Mouse (Mus musculus): ENCODE results near the gene Hcn2. TPM values are rescaled to one million over a fixed set of nuclear protein-coding genes. Genes with fewer than 3 reads are reported as not detected.

Gene Hcn2
- polyA plus RNA-seq, 1 experiment from 2014 or later = 0.22 TPM

DNA sequence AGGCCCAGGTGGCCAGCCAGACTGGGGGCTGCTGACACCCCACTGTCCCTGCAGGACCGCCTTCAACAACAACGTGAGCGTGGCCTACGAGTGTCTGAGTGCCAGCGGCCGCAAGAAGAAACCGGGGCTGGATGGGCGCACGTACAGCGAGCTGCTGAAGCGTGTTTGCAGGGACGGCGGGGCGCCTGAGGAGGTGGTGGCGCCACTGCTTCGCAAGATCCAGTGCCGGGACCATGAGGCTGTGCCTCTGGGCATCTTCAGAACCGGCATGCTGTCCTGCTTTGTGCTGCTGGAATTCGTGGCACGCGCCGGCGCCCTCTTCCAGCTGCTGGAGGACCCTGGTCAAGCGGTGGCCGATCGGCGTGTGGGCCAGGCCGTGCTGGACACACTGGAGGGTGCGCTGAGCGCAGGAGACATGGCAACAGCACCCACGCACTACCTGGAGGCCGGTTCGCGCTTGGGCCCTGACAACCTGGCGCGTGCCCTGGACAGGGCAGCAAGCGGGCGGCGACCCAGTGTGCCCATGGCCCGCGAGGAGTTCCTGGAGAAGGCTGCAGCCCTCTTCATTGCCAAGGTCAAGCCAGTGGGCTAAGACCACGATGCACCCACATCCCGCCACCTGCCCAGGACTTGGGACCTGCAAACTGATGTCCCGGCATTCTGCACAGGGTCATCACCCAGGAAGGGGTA is 40.9 kb upstream of the Hcn2 start:
- WGBS = 55% methylated on average over 44 of the region's 44 CpGs

DNA sequence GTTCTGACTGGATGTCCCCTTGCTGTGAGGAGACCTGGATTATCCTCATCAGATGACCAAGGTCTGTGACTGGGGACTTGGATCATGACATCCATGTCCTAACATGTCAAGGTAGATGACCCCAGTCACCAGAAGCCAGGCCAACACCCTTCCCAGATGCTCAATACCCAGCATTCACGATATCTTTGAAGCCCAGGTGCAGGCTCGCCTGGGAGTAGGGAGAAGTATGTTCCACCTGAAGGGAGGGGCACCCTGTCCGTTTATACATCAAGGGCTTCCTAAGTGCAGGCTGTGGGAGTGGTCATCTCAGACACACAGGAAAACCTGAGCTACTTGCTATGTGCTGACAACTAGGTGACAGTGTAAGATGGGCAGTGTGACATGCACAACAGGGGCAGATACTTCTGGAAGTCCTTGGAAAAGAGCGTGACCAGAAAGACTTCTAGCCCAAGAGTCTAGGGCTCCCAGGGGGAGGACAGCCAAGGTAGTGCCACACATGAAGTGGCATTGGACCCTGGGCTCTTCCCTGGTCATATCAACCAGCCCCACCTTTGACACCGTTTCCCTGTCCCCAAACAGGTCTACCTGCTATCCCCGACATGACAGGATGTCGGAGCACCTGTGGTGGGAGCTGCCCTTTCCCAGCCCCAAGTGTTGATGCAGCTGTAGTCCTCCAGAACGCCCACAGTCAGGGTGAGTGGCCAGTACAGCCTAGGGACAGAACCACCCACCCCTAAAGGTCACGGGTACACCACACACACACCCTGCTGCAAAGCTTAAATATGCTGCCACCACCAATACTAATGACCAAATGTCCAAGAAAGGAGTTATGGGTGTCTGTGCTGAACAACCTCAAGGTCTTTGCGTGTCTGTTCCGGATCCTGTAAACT is 35.6 kb upstream of the Hcn2 start:
- no peak for DNase-seq (ENCODE audit: low spot score, missing footprints)
- H3K9ac ChIP-seq (ENCODE audit: low read length) = peak overlapping the region; percentile 41
- H3K27ac ChIP-seq (ENCODE audit: low read depth, low read length) = peak overlapping the region; percentile 25
- no peaks in the 10 kb centered on the region for H3K27me3 ChIP-seq (ENCODE audit: control insufficient read depth, insufficient read depth, low read length)
- peak; percentile 41 for ATAC-seq (ENCODE audit: low FRiP score)
- peaks cover 8% of the 10 kb centered on the region for H3K36me3 ChIP-seq (ENCODE audit: control insufficient read depth, insufficient read depth, low read length)
- H3K4me1 ChIP-seq (ENCODE audit: control insufficient read depth, insufficient read depth, low read length) = peaks cover 17% of the 10 kb centered on the region
- H3K9me3 ChIP-seq (ENCODE audit: control insufficient read depth, low read length) = no peaks in the 10 kb centered on the region
- 41% methylated on average over 11 of the region's 11 CpGs for WGBS
- H3K4me2 ChIP-seq = peak overlapping the region; percentile 54
- peak overlapping the region; percentile 83 for H3K4me3 ChIP-seq (ENCODE audit: low read depth, low read length)

More for the DNA sequence above, 40.9 kb upstream of the Hcn2 start:
- H3K36me3 ChIP-seq (ENCODE audit: control insufficient read depth, insufficient read depth, low read length) = no peaks in the 10 kb centered on the region
- no peaks in the 10 kb centered on the region for H3K9me3 ChIP-seq (ENCODE audit: control insufficient read depth, low read length)
- H3K4me1 ChIP-seq (ENCODE audit: control insufficient read depth, insufficient read depth, low read length) = peaks cover 7% of the 10 kb centered on the region
- no peak for ATAC-seq (ENCODE audit: low FRiP score)
- H3K9ac ChIP-seq (ENCODE audit: low read length) = no peak overlapping the region
- no peak overlapping the region for H3K27ac ChIP-seq (ENCODE audit: low read depth, low read length)
- DNase-seq (ENCODE audit: low spot score, missing footprints) = no peak
- H3K4me3 ChIP-seq (ENCODE audit: low read depth, low read length) = no peak overlapping the region
- no peaks in the 10 kb centered on the region for H3K27me3 ChIP-seq (ENCODE audit: control insufficient read depth, insufficient read depth, low read length)
- H3K4me2 ChIP-seq = no peak overlapping the region

DNA sequence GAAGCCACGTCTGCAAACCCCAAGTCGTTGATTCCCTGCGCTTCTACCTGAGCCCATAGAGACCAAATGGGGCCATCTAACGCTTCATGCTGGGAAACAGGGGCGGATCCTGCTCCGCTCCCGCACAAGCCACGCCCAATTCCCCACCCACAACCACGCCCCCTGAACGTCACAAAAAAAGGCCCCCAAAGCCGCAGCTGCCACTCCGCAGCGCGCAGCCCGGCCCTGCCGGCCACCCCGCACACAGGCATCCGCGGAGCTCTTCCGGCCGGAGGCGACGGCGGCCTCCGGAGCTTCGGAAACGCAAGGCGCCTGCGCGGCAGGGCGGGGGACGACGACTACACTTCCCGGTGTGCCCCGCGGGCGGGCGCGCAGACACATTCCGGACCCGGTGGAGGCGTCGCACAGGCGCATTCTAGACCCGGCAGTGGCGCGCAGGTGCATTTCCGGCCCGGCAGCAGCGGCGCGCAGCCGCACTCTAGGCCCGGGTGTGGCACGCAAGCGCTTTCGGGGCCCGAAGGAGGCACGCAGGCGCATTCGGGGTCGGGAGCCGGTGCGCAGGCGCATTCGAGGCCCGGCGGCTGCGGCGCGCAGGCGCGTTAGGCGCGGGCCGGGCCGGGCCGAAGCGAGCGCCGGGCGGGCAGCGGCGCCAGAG is 34.7 kb upstream of the Hcn2 start, which contains the start of gene Cdc34:
Cdc34 (plus strand) TSS at position 605 of the 655 bp plus-strand sequence.
- peaks cover 16% of the 10 kb centered on the region for H3K36me3 ChIP-seq (ENCODE audit: control insufficient read depth, insufficient read depth, low read length)
- H3K9me3 ChIP-seq (ENCODE audit: control insufficient read depth, low read length) = no peaks in the 10 kb centered on the region
- H3K27ac ChIP-seq (ENCODE audit: low read depth, low read length) = peak within 1 kb of the TSS; percentile 33
- WGBS = under 1% methylated on average over 72 of the region's 84 CpGs
- peak within 1 kb of the TSS; percentile 78 for H3K9ac ChIP-seq (ENCODE audit: low read length)
- peak within 1 kb of the TSS; percentile 83 for H3K4me3 ChIP-seq (ENCODE audit: low read depth, low read length)
- H3K4me2 ChIP-seq = peak within 1 kb of the TSS; percentile 54
- ATAC-seq (ENCODE audit: low FRiP score) (peak; percentile 95), DNase-seq (ENCODE audit: low spot score, missing footprints) (peak; percentile 100)
- H3K4me1 ChIP-seq (ENCODE audit: control insufficient read depth, insufficient read depth, low read length) = peaks cover 17% of the 10 kb centered on the region
- no peaks in the 10 kb centered on the region for H3K27me3 ChIP-seq (ENCODE audit: control insufficient read depth, insufficient read depth, low read length)

DNA sequence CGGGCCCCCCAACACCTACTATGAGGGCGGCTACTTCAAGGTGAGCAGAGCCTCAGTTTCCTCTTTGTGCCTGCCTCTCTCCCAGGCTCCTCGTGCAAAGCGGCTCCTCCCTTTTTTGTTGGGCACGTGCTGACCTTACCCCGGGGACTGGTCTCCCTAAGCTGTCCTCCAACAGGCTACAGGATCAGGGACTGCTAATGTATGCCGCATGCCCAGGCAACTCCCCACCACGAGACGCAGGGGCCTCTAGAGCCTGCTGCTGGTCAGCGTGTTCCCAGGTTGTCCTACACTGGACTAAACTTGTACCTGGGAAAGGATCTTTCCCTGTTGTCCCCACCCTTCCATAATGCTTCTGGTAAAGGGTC is 33.9 kb upstream of the Hcn2 start:
- WGBS = 0% methylated on average over 10 of the region's 10 CpGs
- H3K9ac ChIP-seq (ENCODE audit: low read length) = peak overlapping the region; percentile 78
- H3K4me1 ChIP-seq (ENCODE audit: control insufficient read depth, insufficient read depth, low read length) = peaks cover 17% of the 10 kb centered on the region
- peak overlapping the region; percentile 53 for H3K4me2 ChIP-seq
- no peaks in the 10 kb centered on the region for H3K9me3 ChIP-seq (ENCODE audit: control insufficient read depth, low read length)
- H3K27ac ChIP-seq (ENCODE audit: low read depth, low read length) = no peak overlapping the region; the same call in 1 of the 2 replicates
- peak; percentile 90 for DNase-seq (ENCODE audit: low spot score, missing footprints)
- no peaks in the 10 kb centered on the region for H3K27me3 ChIP-seq (ENCODE audit: control insufficient read depth, insufficient read depth, low read length)
- ATAC-seq (ENCODE audit: low FRiP score) = peak; percentile 6
- H3K36me3 ChIP-seq (ENCODE audit: control insufficient read depth, insufficient read depth, low read length) = peaks cover 22% of the 10 kb centered on the region
- peak overlapping the region; percentile 83 for H3K4me3 ChIP-seq (ENCODE audit: low read depth, low read length)

DNA sequence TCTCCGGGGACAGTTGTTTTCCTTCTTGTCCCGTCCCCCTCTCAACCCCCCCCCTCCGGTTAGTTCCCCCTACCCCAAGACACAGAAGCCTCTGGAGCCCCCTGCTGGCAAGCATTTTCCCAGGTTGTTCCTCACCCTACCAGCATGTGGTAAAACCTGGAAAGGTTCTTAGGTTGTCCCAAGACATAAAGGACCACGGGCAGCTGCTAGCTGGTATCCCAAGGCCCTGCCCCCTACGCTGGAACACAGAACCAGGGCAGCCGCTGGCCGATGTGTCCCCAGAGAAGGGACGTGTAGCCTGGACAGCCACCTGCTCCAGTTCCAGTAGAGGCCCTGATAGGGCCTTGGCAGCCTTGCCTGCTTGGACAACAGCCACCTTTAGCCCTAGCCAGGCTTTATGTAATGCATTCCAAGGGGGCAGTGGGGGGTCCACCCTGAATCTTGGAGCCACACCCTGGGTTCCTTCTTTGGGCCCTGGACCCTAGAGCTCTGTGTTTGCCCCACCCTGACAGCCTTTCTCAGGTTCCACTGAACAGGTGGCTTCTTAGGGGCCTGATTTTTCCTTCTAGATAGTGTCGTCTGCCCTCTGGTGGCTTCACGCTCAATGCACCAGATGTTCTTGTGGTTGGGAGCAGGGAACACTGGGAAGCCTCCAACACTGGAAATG is 33.4 kb upstream of the Hcn2 start:
- Histone ChIP-seq H3K27me3 (ENCODE audit: control insufficient read depth, insufficient read depth, low read length) (no peaks in the 10 kb centered on the region), H3K4me1 (ENCODE audit: control insufficient read depth, insufficient read depth, low read length) (peaks cover 17% of the 10 kb centered on the region), H3K36me3 (ENCODE audit: control insufficient read depth, insufficient read depth, low read length) (peaks cover 22% of the 10 kb centered on the region), H3K27ac (ENCODE audit: low read depth, low read length) (no peak overlapping the region), H3K4me3 (ENCODE audit: low read depth, low read length) (peak overlapping the region; percentile 83), H3K9ac (ENCODE audit: low read length) (peak overlapping the region; percentile 78), H3K9me3 (ENCODE audit: control insufficient read depth, low read length) (no peaks in the 10 kb centered on the region), H3K4me2 (peak overlapping the region; percentile 53)
- ATAC-seq (ENCODE audit: low FRiP score) = no peak
- DNase-seq (ENCODE audit: low spot score, missing footprints) = peak; percentile 91
- WGBS = 3% methylated on average over 10 of the region's 10 CpGs

DNA sequence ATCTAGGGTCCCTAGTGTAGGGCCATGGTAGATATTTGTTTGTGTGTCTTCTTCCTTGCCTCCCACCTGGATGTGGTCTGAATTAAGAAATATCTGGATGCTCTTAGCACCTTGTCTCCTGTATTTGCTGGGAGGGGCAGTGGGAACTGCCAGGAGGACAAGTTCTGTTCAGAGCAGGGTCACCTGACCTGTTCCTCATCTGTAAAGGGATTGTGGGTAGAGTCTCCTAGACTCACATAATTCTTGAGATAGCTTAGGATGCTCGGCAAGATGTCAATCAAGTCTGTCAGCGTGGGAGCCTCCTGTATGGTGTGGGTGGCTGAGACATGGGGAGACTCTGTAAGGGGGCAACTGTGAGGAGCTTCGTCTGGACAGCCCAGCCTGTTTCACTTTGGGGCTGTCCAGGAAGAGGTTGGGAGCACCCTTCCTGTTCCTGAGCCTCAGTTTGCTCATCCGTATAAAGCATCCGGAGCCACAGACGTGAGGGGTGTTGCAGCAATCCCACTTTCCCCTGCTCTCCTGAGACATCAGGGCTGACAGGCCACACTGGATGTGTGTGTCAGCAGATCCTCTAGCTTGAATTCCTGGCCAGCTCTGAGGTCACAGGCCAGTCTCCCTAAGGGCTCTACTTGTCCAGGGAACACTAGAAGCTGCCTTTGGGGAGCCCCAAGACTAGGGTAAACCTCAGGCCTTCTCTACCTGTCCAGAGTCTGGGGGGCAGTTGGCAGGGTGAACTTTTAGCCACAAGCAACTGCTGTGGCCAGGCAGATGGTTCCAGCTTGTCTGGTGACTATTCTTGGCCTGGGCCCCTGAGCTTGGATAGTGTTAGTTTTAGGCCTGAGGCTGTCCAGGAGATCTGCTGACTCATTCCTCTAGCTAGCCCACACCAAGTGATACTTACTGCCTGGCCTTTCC is 32.5 kb upstream of the Hcn2 start:
- Histone ChIP-seq H3K9me3 (ENCODE audit: control insufficient read depth, low read length) (no peaks in the 10 kb centered on the region), H3K4me1 (ENCODE audit: control insufficient read depth, insufficient read depth, low read length) (peaks cover 17% of the 10 kb centered on the region), H3K27ac (ENCODE audit: low read depth, low read length) (no peak overlapping the region), H3K9ac (ENCODE audit: low read length) (peak overlapping the region; percentile 78; the same call in 1 of the 2 replicates), H3K27me3 (ENCODE audit: control insufficient read depth, insufficient read depth, low read length) (no peaks in the 10 kb centered on the region), H3K4me2 (peak overlapping the region; percentile 53), H3K4me3 (ENCODE audit: low read depth, low read length) (peak overlapping the region; percentile 83), H3K36me3 (ENCODE audit: control insufficient read depth, insufficient read depth, low read length) (peaks cover 30% of the 10 kb centered on the region)
- 90% methylated on average over 6 of the region's 6 CpGs for WGBS
- ATAC-seq (ENCODE audit: low FRiP score) (no peak), DNase-seq (ENCODE audit: low spot score, missing footprints) (no peak)

DNA sequence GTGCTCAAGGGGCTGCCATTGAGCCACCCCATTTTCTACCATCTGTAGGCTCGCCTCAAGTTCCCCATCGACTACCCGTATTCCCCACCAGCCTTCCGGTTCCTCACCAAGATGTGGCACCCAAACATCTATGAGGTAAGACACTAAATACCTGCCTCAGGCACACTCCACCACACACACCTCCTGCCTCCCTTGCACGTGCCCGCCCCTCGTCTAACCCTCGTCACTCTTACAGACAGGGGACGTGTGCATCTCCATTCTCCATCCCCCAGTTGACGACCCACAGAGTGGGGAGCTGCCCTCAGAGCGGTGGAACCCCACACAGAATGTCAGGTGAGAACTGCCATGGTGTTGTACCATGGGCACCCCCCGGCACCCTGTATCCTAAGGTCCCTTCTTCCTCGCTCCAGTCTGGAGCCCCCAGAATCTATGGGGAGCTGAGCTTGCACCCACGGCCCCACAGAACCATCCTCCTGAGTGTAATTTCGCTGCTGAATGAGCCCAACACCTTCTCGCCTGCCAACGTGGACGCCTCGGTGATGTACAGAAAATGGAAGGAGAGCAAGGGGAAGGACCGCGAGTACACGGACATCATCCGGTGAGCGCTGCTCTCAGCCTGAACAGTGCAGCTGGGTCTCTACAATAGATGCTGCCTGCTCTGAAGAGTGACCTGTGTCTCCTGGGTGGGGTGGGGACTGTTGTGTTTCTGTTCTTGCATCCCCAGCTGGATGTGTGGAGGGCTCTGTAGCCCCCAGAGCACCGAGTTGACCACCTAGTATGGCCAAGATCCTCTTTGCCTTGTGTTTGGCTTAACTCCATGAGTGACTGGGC is 31.4 kb upstream of the Hcn2 start:
- 96% methylated on average over 25 of the region's 25 CpGs for WGBS
- Histone ChIP-seq H3K27me3 (ENCODE audit: control insufficient read depth, insufficient read depth, low read length) (no peaks in the 10 kb centered on the region), H3K4me1 (ENCODE audit: control insufficient read depth, insufficient read depth, low read length) (peaks cover 17% of the 10 kb centered on the region), H3K27ac (ENCODE audit: low read depth, low read length) (no peak overlapping the region), H3K4me3 (ENCODE audit: low read depth, low read length) (no peak overlapping the region), H3K9ac (ENCODE audit: low read length) (no peak overlapping the region), H3K4me2 (no peak overlapping the region), H3K9me3 (ENCODE audit: control insufficient read depth, low read length) (no peaks in the 10 kb centered on the region), H3K36me3 (ENCODE audit: control insufficient read depth, insufficient read depth, low read length) (peaks cover 31% of the 10 kb centered on the region)
- ATAC-seq (ENCODE audit: low FRiP score) = no peak
- DNase-seq (ENCODE audit: low spot score, missing footprints) = no peak

Measured in midbrain, embryonic 11.5 days (tissue).